Mouse (Mus musculus): ENCODE data around the gene Cpxm2. TPM values are rescaled to one million over a fixed set of nuclear protein-coding genes. Genes with fewer than 3 reads are reported as not detected.

The Cpxm2 gene
- polyA plus RNA-seq, 1 experiment from 2014 or later = 1.1 TPM

DNA sequence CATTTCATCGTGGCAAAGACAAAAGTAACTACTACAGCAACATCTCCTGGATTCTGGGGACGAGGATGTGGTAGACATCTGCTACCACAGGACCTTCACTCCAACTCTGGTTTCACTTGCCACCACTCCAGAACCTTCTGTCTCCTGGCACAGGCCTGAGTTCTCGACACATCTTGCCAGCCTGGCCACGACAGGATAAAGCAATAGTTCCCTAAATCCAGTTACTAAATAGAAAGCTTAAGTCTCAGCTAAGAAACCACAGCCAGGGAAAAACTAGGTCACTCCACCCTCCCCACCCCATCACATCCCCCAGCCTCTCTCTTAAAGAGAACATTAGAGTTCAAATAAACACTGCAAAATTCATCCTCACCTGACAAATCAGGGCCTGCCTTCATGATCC is 66.4 kb downstream of the Cpxm2 start:
- WGBS = 68% methylated on average over 4 of the region's 4 CpGs
- no peaks in the 10 kb centered on the region for H3K9me3 ChIP-seq (replicated peaks)
- H3K4me2 ChIP-seq = no peak overlapping the region
- no peak overlapping the region for H3K27ac ChIP-seq
- no peak overlapping the region for H3K9ac ChIP-seq
- H3K4me3 ChIP-seq = no peak overlapping the region
- no peaks in the 10 kb centered on the region for H3K4me1 ChIP-seq (replicated peaks)
- no peaks in the 10 kb centered on the region for H3K27me3 ChIP-seq
- no peaks in the 10 kb centered on the region for H3K36me3 ChIP-seq
- ATAC-seq (replicated peaks; ENCODE audit: insufficient number of reproducible peaks, insufficient read depth, low FRiP score, low read depth) = no peak

DNA sequence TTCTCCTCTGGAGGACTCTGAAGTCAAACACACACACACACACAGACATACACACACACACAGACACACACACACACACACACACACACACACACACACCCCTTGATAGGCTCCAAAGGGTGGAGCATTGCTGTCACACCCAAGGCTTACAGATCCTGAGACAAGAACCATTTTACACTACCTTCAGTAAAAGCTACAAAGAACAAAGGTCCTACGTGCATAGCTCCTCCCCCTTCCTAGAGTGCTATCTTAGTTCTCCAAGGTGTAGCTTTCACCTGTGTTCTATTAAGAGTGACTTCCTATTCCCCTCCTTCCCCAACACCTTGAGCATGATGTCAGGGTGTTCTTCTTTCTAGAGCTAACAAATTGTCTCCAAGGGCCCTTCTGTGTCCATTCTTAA is 78.7 kb downstream of the Cpxm2 start:
- no peaks in the 10 kb centered on the region for H3K36me3 ChIP-seq
- WGBS = 58% methylated on average over 1 of the region's 1 CpGs
- no peak overlapping the region for H3K4me3 ChIP-seq
- no peak overlapping the region for H3K4me2 ChIP-seq
- ATAC-seq (replicated peaks; ENCODE audit: insufficient number of reproducible peaks, insufficient read depth, low FRiP score, low read depth) = no peak
- peaks cover 8% of the 10 kb centered on the region; the same call in 1 of the 2 replicates for H3K27me3 ChIP-seq
- no peak overlapping the region for H3K9ac ChIP-seq
- no peaks in the 10 kb centered on the region for H3K4me1 ChIP-seq (replicated peaks)
- no peak overlapping the region for H3K27ac ChIP-seq
- H3K9me3 ChIP-seq (replicated peaks) = no peaks in the 10 kb centered on the region

DNA sequence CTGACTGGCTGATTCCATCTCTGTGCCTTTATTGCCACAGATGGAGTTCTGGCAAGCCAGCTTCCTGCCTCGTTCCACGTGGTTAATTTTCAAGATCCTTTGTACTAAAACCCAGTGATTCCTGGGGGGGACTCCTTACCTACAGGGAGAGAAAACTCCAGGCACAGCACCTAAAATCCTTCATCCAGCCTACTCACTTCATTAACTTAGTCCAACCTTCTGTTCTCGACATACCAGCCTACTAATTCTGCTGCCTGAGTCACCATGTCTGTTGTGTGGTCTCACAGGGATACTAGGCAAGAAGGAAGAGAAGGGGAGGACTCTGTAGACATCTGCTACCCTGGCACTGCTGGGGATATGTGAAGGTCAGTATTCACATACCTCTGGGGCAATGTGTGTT is 80.0 kb downstream of the Cpxm2 start:
- H3K9ac ChIP-seq = no peak overlapping the region
- H3K4me1 ChIP-seq (replicated peaks) = no peaks in the 10 kb centered on the region
- H3K4me3 ChIP-seq = no peak overlapping the region
- no peaks in the 10 kb centered on the region for H3K36me3 ChIP-seq
- H3K9me3 ChIP-seq (replicated peaks) = no peaks in the 10 kb centered on the region
- 62% methylated on average over 3 of the region's 3 CpGs for WGBS
- no peak overlapping the region for H3K4me2 ChIP-seq
- no peak for ATAC-seq (replicated peaks; ENCODE audit: insufficient number of reproducible peaks, insufficient read depth, low FRiP score, low read depth)
- peaks cover 8% of the 10 kb centered on the region; the same call in 1 of the 2 replicates for H3K27me3 ChIP-seq
- H3K27ac ChIP-seq = no peak overlapping the region

GRCm38 (mm10) chr7:132070877-132071625 is 83.5 kb downstream of the Cpxm2 start:
- H3K36me3 ChIP-seq = no peaks in the 10 kb centered on the region
- no peak overlapping the region for H3K4me2 ChIP-seq
- no peak overlapping the region for H3K9ac ChIP-seq
- no peaks in the 10 kb centered on the region for H3K9me3 ChIP-seq (replicated peaks)
- H3K27ac ChIP-seq = no peak overlapping the region
- H3K4me1 ChIP-seq (replicated peaks) = no peaks in the 10 kb centered on the region
- ATAC-seq (replicated peaks; ENCODE audit: insufficient number of reproducible peaks, insufficient read depth, low FRiP score, low read depth) = no peak
- no peak overlapping the region for H3K4me3 ChIP-seq
- 71% methylated on average over 6 of the region's 6 CpGs for WGBS
- peaks cover 7% of the 10 kb centered on the region for H3K27me3 ChIP-seq

DNA sequence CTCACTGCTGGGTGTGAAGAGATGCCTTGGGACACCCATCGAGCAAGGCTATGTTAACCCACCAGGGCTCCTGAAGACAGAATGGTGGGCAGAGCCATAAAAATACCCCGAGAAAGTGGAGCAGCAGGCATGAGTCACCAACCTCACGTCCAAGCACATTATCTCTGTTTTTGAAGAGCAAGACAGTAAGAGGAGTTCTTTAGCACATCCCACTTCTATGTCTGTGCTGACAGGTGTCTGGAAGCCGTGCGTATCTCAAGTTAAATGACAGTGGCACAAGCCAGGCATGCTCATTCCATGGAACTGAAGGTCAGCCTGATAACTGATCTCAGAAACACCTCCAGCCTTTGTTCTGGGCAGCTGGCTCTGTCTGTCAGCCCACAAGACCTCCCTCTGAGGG is 86.6 kb downstream of the Cpxm2 start:
- H3K4me1 ChIP-seq (replicated peaks) = no peaks in the 10 kb centered on the region
- H3K9ac ChIP-seq = no peak overlapping the region
- H3K27ac ChIP-seq = no peak overlapping the region
- H3K4me3 ChIP-seq = no peak overlapping the region
- no peaks in the 10 kb centered on the region for H3K9me3 ChIP-seq (replicated peaks)
- H3K27me3 ChIP-seq = peaks cover 7% of the 10 kb centered on the region
- no peaks in the 10 kb centered on the region for H3K36me3 ChIP-seq
- ATAC-seq (replicated peaks; ENCODE audit: insufficient number of reproducible peaks, insufficient read depth, low FRiP score, low read depth) = no peak
- WGBS = 40% methylated on average over 5 of the region's 5 CpGs
- no peak overlapping the region for H3K4me2 ChIP-seq

- Histone ChIP-seq H3K9ac (no peak overlapping the region), H3K4me1 (replicated peaks) (no peaks in the 10 kb centered on the region), H3K4me2 (no peak overlapping the region), H3K27ac (no peak overlapping the region), H3K9me3 (replicated peaks) (no peaks in the 10 kb centered on the region), H3K27me3 (peaks cover 6% of the 10 kb centered on the region), H3K4me3 (no peak overlapping the region), H3K36me3 (no peaks in the 10 kb centered on the region)
- no peak for ATAC-seq (replicated peaks; ENCODE audit: insufficient number of reproducible peaks, insufficient read depth, low FRiP score, low read depth)
- WGBS = 65% methylated on average over 5 of the region's 5 CpGs
Observed at GRCm38 (mm10) chr7:132067511-132067910, 87.0 kb downstream of the Cpxm2 start.

DNA sequence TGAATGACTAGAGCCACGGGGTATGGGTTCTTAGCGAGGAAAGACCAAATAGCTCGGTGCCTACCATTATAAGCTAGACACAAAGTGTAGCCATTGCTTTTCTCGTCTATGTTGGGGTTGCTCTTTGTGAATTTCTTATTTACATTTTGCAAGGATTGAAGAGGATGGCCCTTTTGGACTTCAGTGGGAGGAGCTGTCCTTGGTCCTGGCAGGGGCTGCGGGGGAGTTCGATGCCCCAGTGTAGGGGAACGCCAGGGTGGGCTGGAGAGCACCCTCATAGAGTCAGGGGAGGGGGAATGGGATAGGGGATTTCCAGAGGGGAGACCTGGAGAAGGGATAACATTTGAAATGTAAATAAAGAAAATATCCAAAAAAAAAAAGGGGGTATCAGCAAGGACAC is 94.4 kb downstream of the Cpxm2 start:
- Histone ChIP-seq H3K4me1 (replicated peaks) (no peaks in the 10 kb centered on the region), H3K36me3 (no peaks in the 10 kb centered on the region), H3K27me3 (no peaks in the 10 kb centered on the region; the same call in 1 of the 2 replicates), H3K9ac (no peak overlapping the region), H3K9me3 (replicated peaks) (no peaks in the 10 kb centered on the region), H3K4me2 (no peak overlapping the region), H3K27ac (no peak overlapping the region), H3K4me3 (no peak overlapping the region)
- WGBS = 74% methylated on average over 7 of the region's 7 CpGs
- ATAC-seq (replicated peaks; ENCODE audit: insufficient number of reproducible peaks, insufficient read depth, low FRiP score, low read depth) = no peak

GRCm38 (mm10) chr7:132056565-132056964 is 98.0 kb downstream of the Cpxm2 start:
- Histone ChIP-seq H3K27ac (no peak overlapping the region), H3K27me3 (no peaks in the 10 kb centered on the region; the same call in 1 of the 2 replicates), H3K9ac (no peak overlapping the region), H3K36me3 (no peaks in the 10 kb centered on the region), H3K4me2 (no peak overlapping the region), H3K4me3 (no peak overlapping the region), H3K9me3 (replicated peaks) (no peaks in the 10 kb centered on the region), H3K4me1 (replicated peaks) (no peaks in the 10 kb centered on the region)
- ATAC-seq (replicated peaks; ENCODE audit: insufficient number of reproducible peaks, insufficient read depth, low FRiP score, low read depth) = no peak
- 76% methylated on average over 7 of the region's 7 CpGs for WGBS

DNA sequence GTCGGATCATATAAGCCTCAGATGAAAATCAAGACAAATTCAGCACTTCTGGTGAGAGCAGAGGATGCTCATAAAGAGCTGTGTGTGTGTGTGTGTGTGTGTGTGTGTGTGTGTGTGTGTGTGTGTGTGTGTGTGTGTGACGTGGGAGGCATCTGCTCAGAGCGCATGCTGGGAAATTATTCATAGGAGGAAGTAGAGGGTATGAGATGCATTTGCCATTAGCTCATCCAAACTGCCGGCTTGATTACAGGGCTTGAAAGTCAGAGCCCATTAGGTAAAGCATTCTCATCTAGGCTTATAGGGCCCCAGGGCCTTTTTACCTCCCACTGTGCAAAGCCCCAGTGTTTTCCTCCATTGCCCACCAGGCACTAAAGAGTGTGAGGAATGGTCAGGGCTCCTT is 107.9 kb downstream of the Cpxm2 start:
- H3K27ac ChIP-seq = no peak overlapping the region
- ATAC-seq (replicated peaks; ENCODE audit: insufficient number of reproducible peaks, insufficient read depth, low FRiP score, low read depth) = no peak

DNA sequence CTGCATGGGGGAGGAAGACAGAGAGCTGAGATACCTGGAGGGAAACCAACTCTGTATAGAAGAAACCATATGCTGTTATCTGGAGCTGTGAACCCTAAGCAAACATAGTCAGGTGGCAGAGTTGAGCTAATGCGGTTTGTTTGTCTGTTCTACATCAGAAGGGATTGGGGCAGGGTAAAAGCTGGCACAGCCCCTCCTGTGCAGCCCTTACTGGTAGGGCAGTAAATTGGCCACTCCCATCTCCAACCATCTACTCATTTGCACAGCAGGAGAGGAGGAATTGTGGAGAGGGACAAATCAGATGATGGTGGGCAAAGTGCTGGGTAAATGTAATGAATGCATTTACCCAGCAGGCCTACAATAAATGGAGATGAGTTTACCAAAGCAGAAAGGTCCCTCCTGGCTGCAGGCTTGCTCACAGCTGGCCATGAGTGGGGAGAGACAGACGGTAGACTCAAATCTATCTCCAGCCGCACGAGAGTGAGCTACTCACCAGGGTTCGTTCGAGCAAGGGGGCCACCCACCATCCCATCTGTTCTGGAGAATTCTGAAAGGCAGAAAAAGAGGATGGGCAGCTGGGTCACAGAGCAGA is 122.5 kb downstream of the Cpxm2 start:
- H3K27me3 ChIP-seq = peaks cover 10% of the 10 kb centered on the region; the same call in 1 of the 2 replicates
- no peaks in the 10 kb centered on the region for H3K9me3 ChIP-seq (replicated peaks)
- no peak overlapping the region for H3K4me3 ChIP-seq
- no peak overlapping the region for H3K4me2 ChIP-seq
- H3K4me1 ChIP-seq (replicated peaks) = no peaks in the 10 kb centered on the region
- no peak overlapping the region for H3K9ac ChIP-seq
- no peaks in the 10 kb centered on the region for H3K36me3 ChIP-seq
- ATAC-seq (replicated peaks; ENCODE audit: insufficient number of reproducible peaks, insufficient read depth, low FRiP score, low read depth) = no peak
- no peak overlapping the region for H3K27ac ChIP-seq
- 54% methylated on average over 6 of the region's 6 CpGs for WGBS

More for the DNA sequence above, 107.9 kb downstream of the Cpxm2 start:
- 46% methylated on average over 4 of the region's 4 CpGs for WGBS
- no peak overlapping the region for H3K4me2 ChIP-seq
- H3K36me3 ChIP-seq = no peaks in the 10 kb centered on the region
- no peaks in the 10 kb centered on the region for H3K4me1 ChIP-seq (replicated peaks)
- H3K9ac ChIP-seq = no peak overlapping the region
- 0 out of 2 replicates have a peak, but pooled peaks cover 3% of the 10 kb centered on the region for H3K27me3 ChIP-seq
- H3K9me3 ChIP-seq (replicated peaks) = no peaks in the 10 kb centered on the region
- no peak overlapping the region for H3K4me3 ChIP-seq

DNA sequence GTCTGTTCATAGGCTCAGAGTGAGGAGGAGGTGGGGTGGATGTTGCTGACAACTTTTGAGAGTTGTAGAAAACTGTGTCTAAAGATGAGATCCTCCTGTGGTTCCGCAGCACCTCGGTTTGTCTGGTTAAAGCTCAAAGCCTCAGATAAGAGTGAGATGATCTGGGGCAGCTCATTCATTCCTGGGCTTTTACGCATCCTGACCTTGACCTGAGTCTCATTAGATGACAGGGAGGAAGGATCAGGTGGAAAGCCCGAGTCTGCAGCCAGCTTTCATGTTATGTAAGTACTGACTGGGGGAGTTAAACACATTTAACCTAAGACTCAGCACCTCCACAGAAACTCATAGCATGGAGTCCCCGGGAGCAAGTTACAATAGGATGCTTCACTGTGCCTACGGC is 127.9 kb downstream of the Cpxm2 start:
- H3K4me1 ChIP-seq (replicated peaks) = no peaks in the 10 kb centered on the region
- ATAC-seq (replicated peaks; ENCODE audit: insufficient number of reproducible peaks, insufficient read depth, low FRiP score, low read depth) = no peak
- WGBS = 48% methylated on average over 6 of the region's 6 CpGs
- no peak overlapping the region for H3K4me3 ChIP-seq
- no peak overlapping the region for H3K27ac ChIP-seq
- H3K4me2 ChIP-seq = no peak overlapping the region
- peaks cover 15% of the 10 kb centered on the region; the same call in 1 of the 2 replicates for H3K27me3 ChIP-seq
- no peaks in the 10 kb centered on the region for H3K36me3 ChIP-seq
- H3K9ac ChIP-seq = no peak overlapping the region
- H3K9me3 ChIP-seq (replicated peaks) = no peaks in the 10 kb centered on the region

DNA sequence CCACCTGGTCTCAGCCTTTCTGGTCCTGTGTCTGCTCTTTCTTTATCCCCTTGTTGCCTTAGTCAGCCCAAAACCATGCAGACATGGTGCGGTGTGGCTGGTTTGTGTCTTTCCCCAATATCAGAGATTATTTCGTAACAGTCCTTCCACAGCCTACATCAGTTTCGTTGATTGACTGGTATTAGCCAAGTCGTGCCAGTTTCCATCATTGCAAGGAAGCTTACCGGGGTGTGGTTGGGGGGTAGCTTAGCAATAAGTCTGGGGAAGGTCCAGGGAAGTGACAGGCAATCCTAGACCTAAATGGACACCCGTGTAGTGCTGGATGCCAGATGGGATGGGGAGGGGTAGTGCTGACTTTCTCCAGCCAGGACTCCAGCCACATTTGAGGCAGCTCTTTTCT is 128.9 kb downstream of the Cpxm2 start:
- no peak for ATAC-seq (replicated peaks; ENCODE audit: insufficient number of reproducible peaks, insufficient read depth, low FRiP score, low read depth)
- H3K4me3 ChIP-seq = no peak overlapping the region
- H3K4me2 ChIP-seq = no peak overlapping the region
- no peaks in the 10 kb centered on the region for H3K36me3 ChIP-seq
- peaks cover 10% of the 10 kb centered on the region; the same call in 1 of the 2 replicates for H3K27me3 ChIP-seq
- no peaks in the 10 kb centered on the region for H3K4me1 ChIP-seq (replicated peaks)
- WGBS = 58% methylated on average over 6 of the region's 6 CpGs
- H3K9ac ChIP-seq = no peak overlapping the region
- no peak overlapping the region for H3K27ac ChIP-seq
- no peaks in the 10 kb centered on the region for H3K9me3 ChIP-seq (replicated peaks)
